Mouse (Mus musculus): ENCODE measurements at regions not wholly inside any gene's neighbourhood (a gene's known extent, or its start where the extent isn't known, plus 50 kb on each side); places are given as distances from the start of the nearest gene placed in this dataset.

DNA sequence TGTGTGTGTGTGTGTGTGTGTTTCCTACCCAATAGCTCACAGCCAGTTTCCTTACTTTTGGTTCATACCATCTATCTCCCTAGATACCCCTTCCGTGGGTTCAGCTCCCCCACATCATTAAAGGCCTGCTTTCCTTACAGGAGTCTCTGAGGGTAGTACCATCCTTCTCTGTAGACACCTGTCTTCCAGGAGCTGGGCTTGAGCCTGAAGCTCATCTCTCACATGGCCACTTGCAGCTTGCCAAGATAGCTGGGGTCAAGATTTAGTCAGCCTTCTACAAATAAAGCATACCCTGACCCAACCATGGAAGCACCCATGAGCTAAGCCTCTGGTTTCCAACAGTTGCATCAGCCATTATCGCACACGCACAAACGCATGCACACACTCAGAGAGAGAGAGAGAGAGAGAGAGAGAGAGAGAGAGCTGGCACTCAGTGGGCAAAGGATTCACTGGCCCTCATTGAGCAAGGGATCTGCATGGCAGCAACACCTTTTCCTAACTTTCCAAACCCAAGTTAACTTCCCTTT is 88.3 kb upstream of the Pabpc6 start:
- no peaks in the 10 kb centered on the region for H3K9me3 ChIP-seq (ENCODE audit: control insufficient read depth, low read length)
- H3K4me1 ChIP-seq (ENCODE audit: control insufficient read depth, insufficient read depth, low read length) = peaks cover 23% of the 10 kb centered on the region
- no peak overlapping the region for H3K9ac ChIP-seq (ENCODE audit: low read length)
- no peak overlapping the region for H3K4me2 ChIP-seq
- H3K36me3 ChIP-seq (ENCODE audit: control insufficient read depth, insufficient read depth, low read length) = no peaks in the 10 kb centered on the region
- DNase-seq (ENCODE audit: low spot score, missing footprints) (peak; percentile 41), ATAC-seq (ENCODE audit: low FRiP score) (no peak)
- no peak overlapping the region for H3K27ac ChIP-seq (ENCODE audit: low read depth, low read length)
- no peak overlapping the region for H3K4me3 ChIP-seq (ENCODE audit: low read depth, low read length)
- no peaks in the 10 kb centered on the region for H3K27me3 ChIP-seq (ENCODE audit: control insufficient read depth, insufficient read depth, low read length)
- 95% methylated on average over 4 of the region's 4 CpGs for WGBS

DNA sequence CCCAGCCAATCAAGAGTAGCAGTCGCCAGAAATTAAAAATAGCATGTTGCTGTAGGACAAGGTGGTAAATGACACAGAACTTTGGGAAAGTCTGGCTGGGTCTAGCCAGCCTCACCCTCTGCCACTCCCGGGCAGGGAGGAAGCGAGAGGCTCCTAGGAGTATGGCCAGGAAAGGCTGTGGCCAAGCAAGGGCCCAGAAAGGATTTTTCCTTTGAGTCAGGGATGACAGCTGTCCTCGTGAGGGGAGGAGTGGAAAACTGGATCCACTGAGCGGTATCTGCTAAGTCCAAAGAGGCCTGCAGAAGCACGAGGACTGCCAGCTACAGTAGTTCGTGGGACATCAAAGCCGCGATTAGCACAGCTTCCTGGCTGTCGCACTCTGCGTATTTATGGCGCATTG is 87.2 kb upstream of the Pabpc6 start:
- DNase-seq (ENCODE audit: low spot score, missing footprints) (peak; percentile 84), ATAC-seq (ENCODE audit: low FRiP score) (no peak)
- no peaks in the 10 kb centered on the region for H3K9me3 ChIP-seq (ENCODE audit: control insufficient read depth, low read length)
- H3K4me3 ChIP-seq (ENCODE audit: low read depth, low read length) = no peak overlapping the region
- H3K27me3 ChIP-seq (ENCODE audit: control insufficient read depth, insufficient read depth, low read length) = no peaks in the 10 kb centered on the region
- no peak overlapping the region for H3K27ac ChIP-seq (ENCODE audit: low read depth, low read length)
- no peak overlapping the region for H3K9ac ChIP-seq (ENCODE audit: low read length)
- 82% methylated on average over 12 of the region's 12 CpGs for WGBS
- H3K4me1 ChIP-seq (ENCODE audit: control insufficient read depth, insufficient read depth, low read length) = peaks cover 12% of the 10 kb centered on the region
- no peak overlapping the region for H3K4me2 ChIP-seq
- no peaks in the 10 kb centered on the region for H3K36me3 ChIP-seq (ENCODE audit: control insufficient read depth, insufficient read depth, low read length)

DNA sequence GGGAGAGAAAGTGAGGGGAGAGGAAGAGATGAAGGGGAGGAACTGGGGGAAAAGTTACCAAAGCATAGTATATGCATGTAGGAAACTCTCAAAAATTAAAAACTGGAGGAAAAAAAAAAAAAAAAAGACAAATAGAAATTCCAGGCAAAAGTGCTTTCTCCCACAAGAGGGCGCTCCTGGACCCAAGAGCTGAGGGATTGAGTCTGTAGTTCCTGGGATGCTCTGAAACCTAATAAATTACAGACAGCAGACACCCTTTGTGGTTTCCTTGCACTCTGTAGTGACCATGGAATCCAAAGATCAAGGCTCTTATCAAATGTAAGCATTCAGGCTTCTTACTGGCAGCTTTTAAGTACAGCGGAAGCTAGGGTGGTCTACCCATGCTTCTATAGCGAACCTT is 86.7 kb upstream of the Pabpc6 start:
- Histone ChIP-seq H3K9ac (ENCODE audit: low read length) (no peak overlapping the region), H3K27me3 (ENCODE audit: control insufficient read depth, insufficient read depth, low read length) (no peaks in the 10 kb centered on the region), H3K36me3 (ENCODE audit: control insufficient read depth, insufficient read depth, low read length) (no peaks in the 10 kb centered on the region), H3K4me2 (no peak overlapping the region), H3K9me3 (ENCODE audit: control insufficient read depth, low read length) (no peaks in the 10 kb centered on the region), H3K4me1 (ENCODE audit: control insufficient read depth, insufficient read depth, low read length) (peaks cover 10% of the 10 kb centered on the region), H3K27ac (ENCODE audit: low read depth, low read length) (no peak overlapping the region), H3K4me3 (ENCODE audit: low read depth, low read length) (no peak overlapping the region)
- ATAC-seq (ENCODE audit: low FRiP score) (no peak), DNase-seq (ENCODE audit: low spot score, missing footprints) (peak; percentile 97)
- 63% methylated on average over 3 of the region's 3 CpGs for WGBS

DNA sequence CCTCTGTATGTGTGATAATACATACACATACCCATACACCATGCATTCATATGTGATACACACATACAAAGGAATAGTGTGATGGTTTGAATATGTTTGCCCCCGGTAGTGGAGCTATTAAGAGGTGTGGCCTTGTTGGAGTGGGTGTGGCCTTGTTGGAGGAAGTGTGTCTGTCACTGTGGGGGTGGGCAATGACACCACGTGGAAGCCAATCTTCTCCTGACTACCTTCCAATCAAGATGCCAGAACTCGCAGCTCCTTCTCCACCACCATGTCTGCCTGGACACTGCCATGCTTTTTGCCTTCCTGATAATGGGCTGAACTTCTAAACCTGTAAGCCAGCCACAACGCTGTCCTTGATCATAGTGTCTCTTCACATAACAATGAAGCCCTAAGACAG is 86.1 kb upstream of the Pabpc6 start:
- ATAC-seq (ENCODE audit: low FRiP score) (no peak), DNase-seq (ENCODE audit: low spot score, missing footprints) (peak; percentile 70)
- peaks cover 10% of the 10 kb centered on the region for H3K4me1 ChIP-seq (ENCODE audit: control insufficient read depth, insufficient read depth, low read length)
- 87% methylated on average over 4 of the region's 4 CpGs for WGBS
- no peak overlapping the region for H3K4me3 ChIP-seq (ENCODE audit: low read depth, low read length)
- no peaks in the 10 kb centered on the region for H3K27me3 ChIP-seq (ENCODE audit: control insufficient read depth, insufficient read depth, low read length)
- H3K27ac ChIP-seq (ENCODE audit: low read depth, low read length) = no peak overlapping the region
- H3K4me2 ChIP-seq = no peak overlapping the region
- no peaks in the 10 kb centered on the region for H3K36me3 ChIP-seq (ENCODE audit: control insufficient read depth, insufficient read depth, low read length)
- no peak overlapping the region for H3K9ac ChIP-seq (ENCODE audit: low read length)
- H3K9me3 ChIP-seq (ENCODE audit: control insufficient read depth, low read length) = no peaks in the 10 kb centered on the region

DNA sequence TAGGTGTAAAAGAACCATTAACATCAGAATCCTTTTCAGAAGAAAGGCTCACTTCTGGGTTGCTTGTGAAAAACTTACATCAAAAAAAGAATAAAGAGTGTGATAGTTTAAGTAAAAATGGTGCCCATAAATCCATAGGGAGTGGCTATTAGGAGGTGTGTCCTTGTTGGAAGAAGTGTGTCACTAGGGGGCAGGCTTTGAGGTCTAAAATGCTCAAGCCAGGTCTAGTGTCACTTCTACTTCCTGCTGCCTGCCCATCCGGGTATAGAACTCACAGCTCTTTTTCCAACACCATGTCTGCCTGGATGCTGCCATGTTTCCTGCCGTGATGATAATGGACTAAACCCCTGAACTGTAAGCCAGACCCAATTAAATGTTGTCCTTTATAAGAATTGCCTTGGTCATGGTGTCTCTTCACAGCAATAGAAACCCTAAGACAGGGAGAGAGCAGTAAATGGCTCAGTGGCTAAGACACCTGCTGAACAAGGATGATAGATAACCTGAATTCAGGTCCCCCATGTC is 85.4 kb upstream of the Pabpc6 start:
- Histone ChIP-seq H3K4me1 (ENCODE audit: control insufficient read depth, insufficient read depth, low read length) (peaks cover 5% of the 10 kb centered on the region), H3K4me3 (ENCODE audit: low read depth, low read length) (no peak overlapping the region), H3K27me3 (ENCODE audit: control insufficient read depth, insufficient read depth, low read length) (no peaks in the 10 kb centered on the region), H3K9ac (ENCODE audit: low read length) (no peak overlapping the region), H3K9me3 (ENCODE audit: control insufficient read depth, low read length) (no peaks in the 10 kb centered on the region), H3K36me3 (ENCODE audit: control insufficient read depth, insufficient read depth, low read length) (no peaks in the 10 kb centered on the region), H3K27ac (ENCODE audit: low read depth, low read length) (no peak overlapping the region), H3K4me2 (no peak overlapping the region)
- DNase-seq (ENCODE audit: low spot score, missing footprints) (peak; percentile 62), ATAC-seq (ENCODE audit: low FRiP score) (no peak)
- WGBS = 82% methylated on average over 2 of the region's 2 CpGs

DNA sequence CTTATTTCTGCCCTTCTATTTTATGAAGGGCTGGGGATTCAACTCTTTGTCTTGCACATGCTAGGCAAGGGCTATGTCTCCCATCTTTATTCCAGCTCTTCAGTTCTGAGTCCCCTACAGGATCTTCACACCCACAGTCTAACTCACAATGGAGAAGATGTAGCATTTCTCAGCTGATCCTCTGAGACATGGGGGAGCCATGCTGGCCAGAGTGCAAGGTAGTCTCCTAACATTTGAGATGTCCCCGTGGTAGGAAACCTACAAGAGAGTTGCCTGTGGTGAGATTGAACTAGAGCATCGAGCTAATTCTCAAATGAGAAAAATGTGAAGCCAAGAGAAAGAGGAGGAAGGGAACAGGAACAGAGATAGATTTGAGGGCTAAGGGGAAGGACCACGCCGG is 83.3 kb upstream of the Pabpc6 start:
- DNase-seq (ENCODE audit: low spot score, missing footprints) = peak; percentile 80
- no peaks in the 10 kb centered on the region for H3K9me3 ChIP-seq (ENCODE audit: control insufficient read depth, low read length)
- H3K4me1 ChIP-seq (ENCODE audit: control insufficient read depth, insufficient read depth, low read length) = no peaks in the 10 kb centered on the region; the same call in 1 of the 2 replicates
- no peak overlapping the region for H3K9ac ChIP-seq (ENCODE audit: low read length)
- H3K36me3 ChIP-seq (ENCODE audit: control insufficient read depth, insufficient read depth, low read length) = no peaks in the 10 kb centered on the region
- ATAC-seq (ENCODE audit: low FRiP score) = no peak
- H3K27ac ChIP-seq (ENCODE audit: low read depth, low read length) = no peak overlapping the region
- no peak overlapping the region for H3K4me2 ChIP-seq
- WGBS = 90% methylated on average over 4 of the region's 4 CpGs
- H3K4me3 ChIP-seq (ENCODE audit: low read depth, low read length) = no peak overlapping the region
- no peaks in the 10 kb centered on the region for H3K27me3 ChIP-seq (ENCODE audit: control insufficient read depth, insufficient read depth, low read length)

DNA sequence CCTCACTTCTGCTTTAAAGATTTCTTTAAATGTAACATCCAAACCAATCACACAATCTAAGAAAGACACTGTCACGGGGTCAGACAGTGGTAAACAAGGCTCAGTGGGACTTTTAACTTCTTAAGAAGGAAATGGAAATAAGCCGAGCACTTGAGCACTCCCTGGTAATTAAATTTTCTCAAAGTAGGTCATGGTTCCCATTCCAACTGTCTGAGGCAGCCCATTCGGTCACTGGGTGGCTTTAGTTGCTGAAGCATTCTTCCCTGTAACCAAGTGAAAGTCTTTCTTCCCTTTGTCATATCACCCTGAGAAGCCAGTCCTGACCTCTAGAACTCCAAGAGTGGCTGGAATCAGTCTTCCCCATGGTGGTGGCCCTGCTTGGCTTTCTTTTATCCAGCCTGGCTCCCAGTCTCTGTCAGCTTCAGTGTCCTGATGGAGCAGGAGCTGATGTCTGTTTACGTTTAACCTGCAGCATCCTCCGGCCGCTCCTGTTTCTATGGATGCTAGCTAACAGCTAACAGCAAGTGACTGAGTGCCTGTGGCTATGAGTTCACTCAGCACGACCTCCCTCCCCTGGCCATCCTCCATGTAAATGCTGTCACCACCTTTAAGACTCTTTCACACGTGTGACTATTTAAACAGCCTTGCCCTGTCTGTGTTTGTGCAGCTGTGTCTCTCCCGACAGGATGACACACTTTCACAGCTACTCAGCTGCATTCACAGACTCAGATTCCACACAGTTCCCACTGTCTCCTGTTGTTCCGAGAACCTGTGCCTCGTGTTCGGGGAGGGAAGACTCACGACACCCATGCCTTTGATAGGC is 82.0 kb upstream of the Pabpc6 start:
- ATAC-seq (ENCODE audit: low FRiP score) (no peak), DNase-seq (ENCODE audit: low spot score, missing footprints) (peak; percentile 85)
- no peak overlapping the region for H3K27ac ChIP-seq (ENCODE audit: low read depth, low read length)
- H3K4me3 ChIP-seq (ENCODE audit: low read depth, low read length) = no peak overlapping the region
- no peak overlapping the region for H3K4me2 ChIP-seq
- WGBS = 45% methylated on average over 13 of the region's 13 CpGs
- no peaks in the 10 kb centered on the region; the same call in 1 of the 2 replicates for H3K4me1 ChIP-seq (ENCODE audit: control insufficient read depth, insufficient read depth, low read length)
- H3K27me3 ChIP-seq (ENCODE audit: control insufficient read depth, insufficient read depth, low read length) = no peaks in the 10 kb centered on the region
- H3K36me3 ChIP-seq (ENCODE audit: control insufficient read depth, insufficient read depth, low read length) = no peaks in the 10 kb centered on the region
- no peaks in the 10 kb centered on the region for H3K9me3 ChIP-seq (ENCODE audit: control insufficient read depth, low read length)
- H3K9ac ChIP-seq (ENCODE audit: low read length) = no peak overlapping the region

DNA sequence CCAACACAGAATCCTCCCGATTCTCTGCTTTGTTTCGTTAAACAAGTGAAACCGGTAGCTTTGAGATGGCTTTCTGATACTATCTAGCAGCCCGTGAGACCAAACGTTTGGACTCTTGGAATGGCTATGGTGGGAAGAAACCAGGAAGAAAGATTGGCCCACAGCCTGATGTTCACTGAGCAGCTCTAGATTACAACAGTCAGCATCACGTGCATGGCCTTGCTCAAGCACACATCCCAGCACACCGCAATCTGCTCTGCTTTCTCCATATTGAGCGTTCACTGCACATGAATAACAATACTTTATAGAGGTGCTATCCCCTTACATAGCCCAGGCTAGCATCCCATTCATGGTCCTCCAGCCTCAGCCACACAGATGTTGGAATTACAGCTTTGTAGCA is 80.5 kb upstream of the Pabpc6 start:
- no peak overlapping the region for H3K4me2 ChIP-seq
- ATAC-seq (ENCODE audit: low FRiP score) (no peak), DNase-seq (ENCODE audit: low spot score, missing footprints) (no peak)
- H3K4me3 ChIP-seq (ENCODE audit: low read depth, low read length) = no peak overlapping the region
- H3K4me1 ChIP-seq (ENCODE audit: control insufficient read depth, insufficient read depth, low read length) = no peaks in the 10 kb centered on the region
- H3K27me3 ChIP-seq (ENCODE audit: control insufficient read depth, insufficient read depth, low read length) = no peaks in the 10 kb centered on the region
- no peaks in the 10 kb centered on the region for H3K36me3 ChIP-seq (ENCODE audit: control insufficient read depth, insufficient read depth, low read length)
- no peak overlapping the region for H3K27ac ChIP-seq (ENCODE audit: low read depth, low read length)
- WGBS = 94% methylated on average over 8 of the region's 8 CpGs
- no peak overlapping the region for H3K9ac ChIP-seq (ENCODE audit: low read length)
- H3K9me3 ChIP-seq (ENCODE audit: control insufficient read depth, low read length) = no peaks in the 10 kb centered on the region

DNA sequence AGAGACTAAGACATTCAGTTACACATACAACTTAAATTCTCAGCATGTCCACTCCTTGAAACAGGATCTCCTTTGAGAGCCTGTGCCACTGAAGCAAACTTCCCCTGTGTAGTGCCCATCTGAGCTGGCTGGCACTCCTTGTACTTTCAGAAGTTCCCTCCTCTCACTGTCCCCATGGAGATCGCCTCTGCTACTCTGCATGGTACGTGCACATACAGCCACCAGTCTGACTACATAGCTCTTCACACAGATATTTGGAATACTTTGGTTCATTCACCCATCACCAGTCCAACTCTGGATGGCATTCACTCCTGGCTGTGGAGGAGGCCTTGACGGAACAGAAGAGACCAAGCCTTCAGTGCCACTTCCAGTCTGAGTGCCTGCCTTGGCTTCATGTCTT is 79.8 kb upstream of the Pabpc6 start:
- Histone ChIP-seq H3K36me3 (ENCODE audit: control insufficient read depth, insufficient read depth, low read length) (no peaks in the 10 kb centered on the region), H3K9me3 (ENCODE audit: control insufficient read depth, low read length) (no peaks in the 10 kb centered on the region), H3K4me3 (ENCODE audit: low read depth, low read length) (no peak overlapping the region), H3K4me1 (ENCODE audit: control insufficient read depth, insufficient read depth, low read length) (no peaks in the 10 kb centered on the region), H3K27me3 (ENCODE audit: control insufficient read depth, insufficient read depth, low read length) (no peaks in the 10 kb centered on the region), H3K4me2 (no peak overlapping the region), H3K9ac (ENCODE audit: low read length) (no peak overlapping the region), H3K27ac (ENCODE audit: low read depth, low read length) (no peak overlapping the region)
- DNase-seq (ENCODE audit: low spot score, missing footprints) (peak; percentile 79), ATAC-seq (ENCODE audit: low FRiP score) (no peak)
- 98% methylated on average over 3 of the region's 3 CpGs for whole genome bisulfite sequencing
